Mouse (Mus musculus) stomach, postnatal 0 days (tissue): ENCODE data around the gene Osbpl8.

ENCODE experiments used
- CTCF ChIP-seq: IDR thresholded peaks from 2 replicates; pipeline ENCODE4 v1.5.1; 2016; ENCODE audit warnings: antibody characterized with exemption, low read depth, mild to moderate bottlenecking, moderate library complexity
- EP300 ChIP-seq: optimal IDR thresholded peaks from 2 replicates; pipeline ENCODE3; 2016; ENCODE audit warnings: antibody characterized with exemption

DNA sequence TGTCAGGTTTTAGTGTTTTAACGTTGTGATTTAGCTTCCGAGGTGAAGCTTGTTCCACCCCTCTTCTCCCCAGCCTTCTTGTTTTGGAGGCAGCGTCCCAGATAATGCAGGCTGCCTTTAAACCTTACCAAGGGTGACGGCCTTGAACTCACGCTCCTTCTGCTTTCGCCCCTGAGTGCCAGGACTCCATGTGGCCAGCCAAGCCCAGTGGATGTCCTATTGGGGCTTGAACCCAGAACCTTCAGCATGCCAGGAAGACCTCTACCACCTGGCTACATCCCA lies 70.7 kb downstream of the Osbpl8 start:
- no peak for TF ChIP-seq CTCF
- no peak for TF ChIP-seq EP300
